Mouse (Mus musculus) embryo, embryonic 10.5 days (tissue): Measurements from ENCODE around the gene P2ry14.
"Not testable (repeated sequence)": the region's sequence is repeated elsewhere in the genome, so short reads cannot be mapped to it uniquely, and the experiment has no call there.

ENCODE experiments used
- DNase-seq: peaks from one replicate; pipeline ENCODE4 v3.0.0-alpha.2; 2015; ENCODE audit warnings: low spot score

P2ry14 gene

GRCm38 (mm10) chr3:59141507-59142305 lies 11.7 kb downstream of the P2ry14 start:
- DNase-seq, result no peak

- not testable (repeated sequence) for DNase-seq
Observed at GRCm38 (mm10) chr3:59140941-59141340, 12.5 kb downstream of the P2ry14 start.

GRCm38 (mm10) chr3:59140115-59140514 lies 13.3 kb downstream of the P2ry14 start:
- DNase-seq, result no peak

- DNase-seq, result no peak
Observed at GRCm38 (mm10) chr3:59139651-59140051, 13.8 kb downstream of the P2ry14 start.

GRCm38 (mm10) chr3:59138946-59139468 lies 14.4 kb downstream of the P2ry14 start:
- no peak for DNase-seq

GRCm38 (mm10) chr3:59135911-59136653 lies 17.3 kb downstream of the P2ry14 start:
- DNase-seq, result no peak

GRCm38 (mm10) chr3:59133189-59133588 lies 20.2 kb downstream of the P2ry14 start:
- no peak for DNase-seq

GRCm38 (mm10) chr3:59131966-59132365 lies 21.5 kb downstream of the P2ry14 start:
- no peak for DNase-seq

GRCm38 (mm10) chr3:59131081-59131480 lies 22.3 kb downstream of the P2ry14 start:
- no peak for DNase-seq

GRCm38 (mm10) chr3:59130431-59130830 lies 23.0 kb downstream of the P2ry14 start:
- DNase-seq, result peak; percentile 9

- no peak for DNase-seq
Observed at GRCm38 (mm10) chr3:59129547-59129946, 23.9 kb downstream of the P2ry14 start.

- DNase-seq, result no peak
Observed at GRCm38 (mm10) chr3:59128681-59129080, 24.7 kb downstream of the P2ry14 start.

GRCm38 (mm10) chr3:59125783-59126555 lies 27.4 kb downstream of the P2ry14 start:
- peak; percentile 30 for DNase-seq

GRCm38 (mm10) chr3:59125022-59125421 lies 28.4 kb downstream of the P2ry14 start:
- no peak for DNase-seq

GRCm38 (mm10) chr3:59121780-59122449 lies 31.5 kb downstream of the P2ry14 start:
- no peak for DNase-seq

- DNase-seq, result peak; percentile 29
Observed at GRCm38 (mm10) chr3:59121067-59121730, 32.2 kb downstream of the P2ry14 start.

GRCm38 (mm10) chr3:59113973-59114517 lies 39.4 kb downstream of the P2ry14 start:
- no peak for DNase-seq

GRCm38 (mm10) chr3:59113291-59113690 lies 40.1 kb downstream of the P2ry14 start:
- DNase-seq, result not testable (repeated sequence)

- DNase-seq, result no peak
Observed at GRCm38 (mm10) chr3:59111944-59112343, 41.5 kb downstream of the P2ry14 start.

- DNase-seq, result not testable (repeated sequence)
Observed at GRCm38 (mm10) chr3:59109834-59110233, 43.6 kb downstream of the P2ry14 start.

- DNase-seq, result no peak
Observed at GRCm38 (mm10) chr3:59107439-59107838, 46.0 kb downstream of the P2ry14 start.
